Mouse (Mus musculus): ENCODE measurements around the gene Zzef1. TPM values are rescaled to one million over a fixed set of nuclear protein-coding genes. Genes with fewer than 3 reads are reported as not detected.

Gene Zzef1
- polyA plus RNA-seq, 1 experiment from 2014 or later, result 21.6 TPM

DNA sequence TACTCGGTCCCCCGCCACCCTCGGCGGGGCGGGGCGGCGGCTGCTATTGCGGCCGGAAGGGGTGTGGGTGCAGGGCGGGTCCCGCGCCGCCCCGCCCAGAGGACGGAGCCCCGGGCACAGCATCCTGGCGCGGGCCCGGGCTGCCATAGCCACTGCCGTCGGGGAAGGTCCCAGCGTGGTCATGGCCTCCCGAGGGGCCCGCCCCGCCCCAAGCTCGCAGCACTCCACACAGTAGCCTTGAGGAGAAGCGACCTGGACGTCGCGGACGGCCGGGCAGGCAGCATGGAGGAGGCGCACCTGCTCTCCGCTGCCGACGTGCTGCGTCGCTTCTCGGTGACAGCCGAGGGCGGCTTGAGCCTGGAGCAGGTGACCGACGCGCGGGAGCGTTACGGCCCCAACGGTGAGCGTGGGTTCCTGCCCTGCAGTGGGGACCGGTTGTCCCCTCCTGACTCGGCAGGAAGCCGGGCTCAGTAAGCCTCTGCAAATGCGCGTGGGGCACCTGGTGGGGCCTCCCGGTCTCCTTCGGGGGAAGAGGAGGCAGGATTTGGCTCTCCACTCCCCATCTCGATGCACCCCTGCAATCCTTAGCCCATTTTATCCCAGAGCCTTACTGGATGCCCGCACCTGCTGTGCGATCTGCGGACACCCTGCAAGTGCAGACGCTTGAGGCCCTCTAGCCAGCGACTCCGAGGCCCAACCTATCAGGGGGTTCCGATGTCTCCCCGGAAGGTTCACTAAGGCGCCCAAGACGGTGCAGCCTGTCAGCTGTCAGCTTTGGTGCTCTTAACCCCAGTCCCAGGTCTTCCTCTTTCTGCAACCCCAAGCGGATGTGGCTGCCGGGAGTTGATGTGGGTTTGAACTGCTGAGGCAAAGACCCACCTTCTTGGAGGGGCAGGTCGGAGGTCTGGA, 165.3 kb downstream of the Zzef1 start, which contains the start of gene Atp2a3:
Atp2a3 (plus strand) TSS at position 98 of the 909 bp plus-strand sequence.
- H3K27ac ChIP-seq (ENCODE audit: low read depth, low read length), result no peak within 1 kb of the TSS
- H3K4me1 ChIP-seq (ENCODE audit: control insufficient read depth, insufficient read depth, low read length), result no peaks in the 10 kb centered on the region
- peak within 1 kb of the TSS; percentile 26 for H3K4me2 ChIP-seq (ENCODE audit: low read depth, low read length)
- WGBS, result 7% methylated on average over 48 of the region's 70 CpGs
- ATAC-seq (ENCODE audit: low read depth), result no peak
- H3K9ac ChIP-seq (replicated peaks; ENCODE audit: low read depth, low read length), result no peak within 1 kb of the TSS
- H3K36me3 ChIP-seq (ENCODE audit: control insufficient read depth, insufficient read depth, low read length), result no peaks in the 10 kb centered on the region
- H3K27me3 ChIP-seq (ENCODE audit: control insufficient read depth, insufficient read depth, low read length), result peaks cover 32% of the 10 kb centered on the region
- no peaks in the 10 kb centered on the region for H3K9me3 ChIP-seq (ENCODE audit: control insufficient read depth, low read length)
- H3K4me3 ChIP-seq (ENCODE audit: low read depth, low read length), result peak within 1 kb of the TSS; percentile 16

DNA sequence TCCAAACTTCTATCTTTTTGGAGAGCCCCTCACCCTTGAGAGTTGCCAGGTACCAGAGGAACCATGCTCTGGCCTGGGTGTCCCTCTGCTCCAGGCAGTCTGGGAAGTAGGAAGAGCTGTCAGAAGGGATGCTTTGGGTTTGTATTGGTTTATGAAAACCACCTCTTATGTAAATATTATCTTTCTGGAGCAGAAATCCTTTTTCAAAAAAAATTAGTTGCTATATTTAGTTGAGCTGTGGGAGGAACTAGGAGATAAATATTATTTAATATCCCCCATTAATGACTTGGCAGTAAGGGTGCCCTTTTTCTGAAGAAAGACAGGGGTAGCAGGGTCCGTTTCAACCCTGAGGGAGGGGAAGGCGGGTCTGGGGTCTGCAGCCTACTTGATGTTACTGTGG, 166.4 kb downstream of the Zzef1 start:
- WGBS, result 83% methylated on average over 2 of the region's 2 CpGs
- Histone ChIP-seq H3K36me3 (ENCODE audit: control insufficient read depth, insufficient read depth, low read length) (no peaks in the 10 kb centered on the region), H3K27me3 (ENCODE audit: control insufficient read depth, insufficient read depth, low read length) (peaks cover 32% of the 10 kb centered on the region), H3K9ac (replicated peaks; ENCODE audit: low read depth, low read length) (no peak overlapping the region), H3K4me1 (ENCODE audit: control insufficient read depth, insufficient read depth, low read length) (no peaks in the 10 kb centered on the region), H3K4me2 (ENCODE audit: low read depth, low read length) (no peak overlapping the region), H3K27ac (ENCODE audit: low read depth, low read length) (no peak overlapping the region), H3K9me3 (ENCODE audit: control insufficient read depth, low read length) (no peaks in the 10 kb centered on the region), H3K4me3 (ENCODE audit: low read depth, low read length) (no peak overlapping the region)
- ATAC-seq (ENCODE audit: low read depth), result no peak

DNA sequence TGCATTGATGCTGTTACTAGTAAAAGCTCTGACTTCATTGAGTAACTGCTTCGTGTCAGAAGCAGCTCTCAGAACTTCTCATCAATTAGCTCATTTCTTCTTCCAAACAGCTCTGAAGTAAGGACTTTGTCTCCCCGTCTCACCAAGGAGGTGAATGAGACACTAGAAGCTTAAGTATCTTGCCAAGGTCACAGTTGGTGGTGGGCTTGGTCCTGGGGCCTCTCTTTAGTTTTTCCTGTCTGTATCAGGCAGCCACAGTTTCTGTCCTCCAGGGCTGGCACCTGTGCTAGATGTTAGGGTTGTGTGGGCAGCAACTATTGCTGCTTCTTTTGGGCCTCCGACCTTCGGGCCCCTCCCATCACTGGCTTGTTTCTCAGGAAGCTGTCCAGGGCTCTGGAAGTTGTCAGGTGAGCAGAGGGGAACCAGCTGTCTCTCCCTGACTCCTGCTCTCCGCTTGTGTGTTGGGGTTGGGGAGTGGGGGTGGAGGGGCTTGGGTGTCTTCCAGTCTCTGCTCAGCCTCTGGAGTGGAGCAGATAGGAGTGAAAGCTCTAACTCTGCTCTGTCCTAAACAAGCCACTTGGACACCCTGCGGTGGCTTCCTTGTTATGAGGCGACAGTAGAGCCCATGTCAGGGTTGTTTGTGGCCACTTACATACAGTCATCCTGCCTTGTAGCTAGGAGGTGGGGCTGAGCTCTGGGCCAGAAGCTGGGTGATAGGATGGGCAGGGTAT, 167.2 kb downstream of the Zzef1 start:
- WGBS, result 63% methylated on average over 7 of the region's 7 CpGs
- H3K36me3 ChIP-seq (ENCODE audit: control insufficient read depth, insufficient read depth, low read length), result no peaks in the 10 kb centered on the region
- H3K27ac ChIP-seq (ENCODE audit: low read depth, low read length), result no peak overlapping the region
- no peak overlapping the region for H3K4me2 ChIP-seq (ENCODE audit: low read depth, low read length)
- ATAC-seq (ENCODE audit: low read depth), result no peak
- H3K9me3 ChIP-seq (ENCODE audit: control insufficient read depth, low read length), result no peaks in the 10 kb centered on the region
- H3K27me3 ChIP-seq (ENCODE audit: control insufficient read depth, insufficient read depth, low read length), result peaks cover 32% of the 10 kb centered on the region
- H3K4me1 ChIP-seq (ENCODE audit: control insufficient read depth, insufficient read depth, low read length), result no peaks in the 10 kb centered on the region
- no peak overlapping the region for H3K9ac ChIP-seq (replicated peaks; ENCODE audit: low read depth, low read length)
- no peak overlapping the region for H3K4me3 ChIP-seq (ENCODE audit: low read depth, low read length)

DNA sequence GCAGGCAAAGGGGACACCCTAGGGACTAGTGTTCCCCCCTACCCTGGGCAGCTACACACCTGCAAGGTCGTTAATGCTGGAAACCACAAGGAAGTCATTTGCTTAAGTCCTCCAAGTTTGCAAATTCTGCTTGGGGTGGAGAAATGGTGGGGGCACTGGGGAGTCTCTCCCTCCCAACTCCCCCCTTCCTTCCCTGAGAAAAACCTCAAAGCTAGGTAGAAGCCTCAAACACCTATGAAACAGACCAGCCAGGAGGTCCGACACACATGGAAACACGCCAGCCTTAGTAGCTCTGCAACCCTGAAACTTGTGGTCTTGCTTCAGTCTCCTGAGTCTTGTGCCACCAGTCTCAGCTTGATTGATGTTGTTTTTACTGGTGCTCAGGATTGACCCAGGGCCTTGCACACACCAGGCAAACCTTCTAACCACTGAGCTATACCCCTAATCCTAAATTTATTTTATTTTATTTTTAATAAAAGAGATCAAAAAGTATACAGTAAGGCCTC, 167.8 kb downstream of the Zzef1 start:
- Histone ChIP-seq H3K9ac (replicated peaks; ENCODE audit: low read depth, low read length) (no peak overlapping the region), H3K36me3 (ENCODE audit: control insufficient read depth, insufficient read depth, low read length) (no peaks in the 10 kb centered on the region), H3K27ac (ENCODE audit: low read depth, low read length) (no peak overlapping the region), H3K4me3 (ENCODE audit: low read depth, low read length) (no peak overlapping the region), H3K27me3 (ENCODE audit: control insufficient read depth, insufficient read depth, low read length) (peaks cover 32% of the 10 kb centered on the region), H3K4me2 (ENCODE audit: low read depth, low read length) (no peak overlapping the region), H3K9me3 (ENCODE audit: control insufficient read depth, low read length) (no peaks in the 10 kb centered on the region), H3K4me1 (ENCODE audit: control insufficient read depth, insufficient read depth, low read length) (no peaks in the 10 kb centered on the region)
- no peak for ATAC-seq (ENCODE audit: low read depth)
- whole genome bisulfite sequencing, result 63% methylated on average over 3 of the region's 3 CpGs

DNA sequence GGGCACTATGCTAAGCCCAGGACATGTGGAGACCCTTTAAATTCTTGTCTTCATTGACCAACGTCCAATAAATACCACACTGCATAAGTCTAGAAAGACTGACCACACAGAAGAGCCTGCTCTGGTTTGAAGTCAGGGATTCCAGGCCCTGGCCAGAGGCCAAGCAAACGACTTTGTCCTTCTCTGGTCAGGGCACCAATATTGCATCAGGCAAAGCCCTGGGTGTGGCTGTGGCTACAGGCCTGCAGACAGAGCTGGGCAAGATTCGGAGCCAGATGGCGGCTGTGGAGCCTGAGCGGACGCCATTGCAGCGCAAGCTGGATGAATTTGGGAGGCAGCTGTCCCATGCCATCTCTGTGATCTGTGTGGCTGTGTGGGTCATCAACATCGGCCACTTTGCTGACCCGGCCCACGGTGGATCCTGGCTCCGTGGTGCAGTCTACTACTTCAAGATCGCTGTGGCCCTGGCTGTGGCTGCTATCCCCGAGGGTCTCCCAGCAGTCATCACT, 179.0 kb downstream of the Zzef1 start:
- Histone ChIP-seq H3K4me3 (ENCODE audit: low read depth, low read length) (no peak overlapping the region), H3K9me3 (ENCODE audit: control insufficient read depth, low read length) (no peaks in the 10 kb centered on the region), H3K27ac (ENCODE audit: low read depth, low read length) (no peak overlapping the region), H3K36me3 (ENCODE audit: control insufficient read depth, insufficient read depth, low read length) (no peaks in the 10 kb centered on the region), H3K4me2 (ENCODE audit: low read depth, low read length) (no peak overlapping the region), H3K27me3 (ENCODE audit: control insufficient read depth, insufficient read depth, low read length) (no peaks in the 10 kb centered on the region), H3K9ac (replicated peaks; ENCODE audit: low read depth, low read length) (no peak overlapping the region), H3K4me1 (ENCODE audit: control insufficient read depth, insufficient read depth, low read length) (no peaks in the 10 kb centered on the region)
- ATAC-seq (ENCODE audit: low read depth), result no peak
- 83% methylated on average over 13 of the region's 13 CpGs for WGBS

Small RNAs within 50 kb of the gene (microRNA-seq; reads per million reads assigned to microRNA genes)
- gene Gm44467, result not detected

Other genes starting within 250 kb of the Zzef1 start
- 0.11 TPM in 1 of 2 replicates, not detected in the other for gene Spns3, start 245.7 kb upstream of the Zzef1 start, polyA plus RNA-seq (2014; fragmentation: Nextera tagmentation; extraction: Ambion mirVana)
- gene Ube2g1, start 188.9 kb upstream of the Zzef1 start, polyA plus RNA-seq (2014; fragmentation: Nextera tagmentation; extraction: Ambion mirVana), result 90.0 and 109 TPM in 2 replicates
- 31.2 and 36.1 TPM in 2 replicates for gene Ankfy1, start 106.2 kb upstream of the Zzef1 start, polyA plus RNA-seq (2014; fragmentation: Nextera tagmentation; extraction: Ambion mirVana)
- 6.6 and 8.9 TPM in 2 replicates for gene Cyb5d2, start 84 bp upstream of the Zzef1 start, polyA plus RNA-seq (2014; fragmentation: Nextera tagmentation; extraction: Ambion mirVana)
- gene Atp2a3, start 164.9 kb downstream of the Zzef1 start, polyA plus RNA-seq (2014; fragmentation: Nextera tagmentation; extraction: Ambion mirVana), result 0.70 and 1.1 TPM in 2 replicates
- gene P2rx1, start 202.9 kb downstream of the Zzef1 start, polyA plus RNA-seq (2014; fragmentation: Nextera tagmentation; extraction: Ambion mirVana), result 0.29 and 0.75 TPM in 2 replicates
- gene Camkk1, start 222.8 kb downstream of the Zzef1 start, polyA plus RNA-seq (2014; fragmentation: Nextera tagmentation; extraction: Ambion mirVana), result 14.0 and 20.4 TPM in 2 replicates

All from neural tube, embryonic 14.5 days (tissue).